Mouse (Mus musculus) heart, embryonic 14.5 days (tissue): Measurements from ENCODE around the gene Mcemp1. TPM values are rescaled to one million over a fixed set of nuclear protein-coding genes. Genes with fewer than 3 reads are reported as not detected.

Source experiments
- ATAC-seq: fragments of 200-750 bp; cut with Nextera tagmentation; 2 replicates; pipeline ENCODE4 v1.8.0; 2017; ENCODE audit warnings: low read depth, moderate TSS enrichment; ENCODE audit not compliant: insufficient number of reproducible peaks, insufficient read depth, low FRiP score
- H3K27ac ChIP-seq, 2 experiments: fragments of 200-500 bp in 1 of 2; fragments of 300-500 bp in 1 of 2; sonication (generic) in 1 of 2; replicated peaks in 1 of 2; 2 replicates each; pipeline ENCODE4 v1.5.1; 2012 to 2014; ENCODE audit warnings: low read depth in 2 of 2, low read length in 2 of 2, control low read depth in 1 of 2, mild to moderate bottlenecking in 1 of 2, mixed read lengths in 1 of 2; ENCODE audit not compliant: control insufficient read depth in 1 of 2, insufficient read depth in 1 of 2
- H3K27me3 ChIP-seq: fragments of 300-500 bp; sonication (generic); 2 replicates; pipeline ENCODE4 v1.6.1; 2014; ENCODE audit warnings: mild to moderate bottlenecking, low read length, control low read depth; ENCODE audit not compliant: control insufficient read depth, insufficient read depth
- H3K36me3 ChIP-seq: fragments of 300-500 bp; sonication (generic); 2 replicates; pipeline ENCODE4 v1.6.1; 2014; ENCODE audit warnings: mild to moderate bottlenecking, control low read depth, low read length, mixed read lengths; ENCODE audit not compliant: control insufficient read depth, insufficient read depth
- H3K4me1 ChIP-seq, 2 experiments: fragments of 200-500 bp in 1 of 2; fragments of 300-500 bp in 1 of 2; sonication (generic) in 1 of 2; 2 replicates each; pipeline ENCODE4 v1.6.1; 2012 to 2014; ENCODE audit warnings: low read length in 2 of 2, control low read depth in 1 of 2, mixed read lengths in 1 of 2; ENCODE audit not compliant: control insufficient read depth in 2 of 2, insufficient read depth in 2 of 2
- H3K4me2 ChIP-seq: fragments of 300-500 bp; sonication (generic); 2 replicates; pipeline ENCODE4 v1.6.1; 2014; ENCODE audit warnings: mild to moderate bottlenecking, low read length
- H3K4me3 ChIP-seq, 2 experiments: fragments of 200-500 bp in 1 of 2; fragments of 300-500 bp in 1 of 2; sonication (generic) in 1 of 2; 2 replicates each; pipeline ENCODE4 v1.5.1; 2012 to 2014; ENCODE audit warnings: low read length in 2 of 2, mild to moderate bottlenecking in 2 of 2, control low read depth in 1 of 2, low read depth in 1 of 2, moderate library complexity in 1 of 2; ENCODE audit not compliant: control insufficient read depth in 1 of 2, insufficient read depth in 1 of 2
- H3K9ac ChIP-seq: fragments of 300-500 bp; sonication (generic); 2 replicates; pipeline ENCODE4 v1.6.1; 2014; ENCODE audit warnings: mild to moderate bottlenecking, low read length
- H3K9me3 ChIP-seq: fragments of 300-500 bp; sonication (generic); 2 replicates; pipeline ENCODE4 v1.6.1; 2016; ENCODE audit warnings: low read length, control low read depth; ENCODE audit not compliant: control insufficient read depth
- WGBS: fragments of 180-500 bp; shearing (Covaris S2); extraction: QIAGEN DNeasy Blood & Tissue Kit; methylation state at CpG from one replicate; pipeline ENCODE4 v1.1.7; 2014; 5-methylcytosine and 5-hydroxymethylcytosine counted together
- polyA plus RNA-seq: library from polyadenylated mRNA; unstranded; fragments of >200 nt; fragmentation: Nextera tagmentation; extraction: Ambion mirVana; gene quantifications from 2 replicates; pipeline ENCODE4 v1.2.1, GENCODE M21; 2014

Mcemp1 gene
- polyA plus RNA-seq, 1 experiment from 2014 or later: 0.22 TPM

- Histone ChIP-seq H3K4me1 (no peaks in the 10 kb centered on the region), H3K36me3 (peaks cover 32% of the 10 kb centered on the region), H3K27ac (no peak overlapping the region), H3K9ac (no peak overlapping the region), H3K9me3 (no peaks in the 10 kb centered on the region), H3K4me2 (no peak overlapping the region), H3K27me3 (no peaks in the 10 kb centered on the region), H3K4me3 (no peak overlapping the region)
- 70% methylated on average over 6 of the region's 6 CpGs for WGBS
- no peak for ATAC-seq
Measured at GRCm38 (mm10) chr8:3683408-3684176, 18.0 kb downstream of the Mcemp1 start.

DNA sequence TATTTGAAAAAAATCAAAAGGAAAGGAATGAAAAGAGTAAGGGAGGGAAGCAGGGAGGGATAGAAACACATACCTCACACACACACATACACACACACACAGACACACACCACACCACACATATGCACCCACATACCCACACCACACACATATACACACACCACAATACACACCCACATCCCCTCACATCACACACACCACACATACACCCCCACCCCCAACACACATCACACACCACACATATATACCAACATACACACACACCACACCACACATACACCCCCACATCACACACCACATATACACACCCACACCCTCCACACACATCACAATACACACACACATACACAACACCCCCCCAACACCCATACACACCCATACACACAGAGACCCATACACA lies 19.0 kb downstream of the Mcemp1 start:
- Histone ChIP-seq H3K9me3 (no peaks in the 10 kb centered on the region), H3K4me1 (no peaks in the 10 kb centered on the region), H3K9ac (no peak overlapping the region), H3K36me3 (peaks cover 23% of the 10 kb centered on the region), H3K27me3 (no peaks in the 10 kb centered on the region), H3K4me3 (no peak overlapping the region), H3K27ac (no peak overlapping the region), H3K4me2 (no peak overlapping the region)
- no peak for ATAC-seq

- Histone ChIP-seq H3K36me3 (peaks cover 14% of the 10 kb centered on the region), H3K4me3 (no peak overlapping the region), H3K4me1 (no peaks in the 10 kb centered on the region), H3K9ac (no peak overlapping the region), H3K27me3 (no peaks in the 10 kb centered on the region), H3K27ac (no peak overlapping the region), H3K4me2 (no peak overlapping the region), H3K9me3 (no peaks in the 10 kb centered on the region)
- ATAC-seq: no peak
- 59% methylated on average over 5 of the region's 5 CpGs for WGBS
Measured at GRCm38 (mm10) chr8:3685422-3685821, 19.9 kb downstream of the Mcemp1 start.

GRCm38 (mm10) chr8:3687537-3687936 lies 22.0 kb downstream of the Mcemp1 start:
- no peaks in the 10 kb centered on the region for H3K9me3 ChIP-seq

DNA sequence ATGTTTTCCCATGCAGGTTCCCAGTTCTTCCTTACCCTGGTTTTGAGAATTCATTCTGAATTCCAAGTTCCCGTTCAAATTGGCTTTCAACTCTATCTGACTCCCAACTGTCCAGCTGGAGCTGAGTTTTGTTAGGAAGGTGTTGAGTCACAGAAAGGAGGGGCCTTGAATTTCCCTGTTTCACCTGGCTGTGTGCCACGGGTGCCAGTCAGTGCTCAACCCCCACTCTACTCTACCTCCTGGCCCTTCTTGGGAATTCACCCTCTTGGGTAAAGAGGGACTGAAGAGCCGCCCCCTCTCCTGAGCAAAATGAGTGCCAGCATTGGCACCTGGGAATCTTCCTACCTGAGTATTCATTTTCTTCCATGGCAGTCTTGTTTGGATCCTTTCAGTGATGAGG lies 25.2 kb downstream of the Mcemp1 start:
- H3K4me1 ChIP-seq: no peaks in the 10 kb centered on the region
- H3K9me3 ChIP-seq: no peaks in the 10 kb centered on the region
- H3K4me2 ChIP-seq: no peak overlapping the region
- no peak overlapping the region for H3K9ac ChIP-seq
- WGBS: 61% methylated on average over 3 of the region's 3 CpGs
- H3K36me3 ChIP-seq: no peaks in the 10 kb centered on the region
- ATAC-seq: no peak
- no peak overlapping the region for H3K27ac ChIP-seq
- H3K4me3 ChIP-seq: no peak overlapping the region
- H3K27me3 ChIP-seq: no peaks in the 10 kb centered on the region

More at GRCm38 (mm10) chr8:3687537-3687936, 22.0 kb downstream of the Mcemp1 start:
- Histone ChIP-seq H3K27me3 (no peaks in the 10 kb centered on the region), H3K9ac (no peak overlapping the region), H3K27ac (no peak overlapping the region), H3K4me3 (no peak overlapping the region), H3K4me1 (no peaks in the 10 kb centered on the region), H3K4me2 (no peak overlapping the region), H3K36me3 (no peaks in the 10 kb centered on the region)
- no peak for ATAC-seq
- 71% methylated on average over 6 of the region's 6 CpGs for WGBS

GRCm38 (mm10) chr8:3694121-3694520 lies 28.6 kb downstream of the Mcemp1 start, which contains the start of gene Fcer2a:
Gene Fcer2a (minus strand): TSS chr8:3694175.
- Histone ChIP-seq H3K27me3 (no peaks in the 10 kb centered on the region), H3K4me1 (no peaks in the 10 kb centered on the region), H3K4me3 (no peak within 1 kb of the TSS), H3K9me3 (no peaks in the 10 kb centered on the region), H3K9ac (no peak within 1 kb of the TSS), H3K27ac (no peak within 1 kb of the TSS), H3K36me3 (no peaks in the 10 kb centered on the region), H3K4me2 (no peak within 1 kb of the TSS)
- ATAC-seq: no peak
- WGBS: 68% methylated on average over 3 of the region's 3 CpGs

- 97% methylated on average over 1 of the region's 1 CpGs for WGBS
- Histone ChIP-seq H3K36me3 (no peaks in the 10 kb centered on the region), H3K9me3 (no peaks in the 10 kb centered on the region), H3K27me3 (no peaks in the 10 kb centered on the region), H3K4me2 (no peak overlapping the region), H3K4me3 (no peak overlapping the region), H3K27ac (no peak overlapping the region), H3K9ac (no peak overlapping the region), H3K4me1 (no peaks in the 10 kb centered on the region)
- no peak for ATAC-seq
Measured at GRCm38 (mm10) chr8:3701491-3701890, 35.9 kb downstream of the Mcemp1 start.

DNA sequence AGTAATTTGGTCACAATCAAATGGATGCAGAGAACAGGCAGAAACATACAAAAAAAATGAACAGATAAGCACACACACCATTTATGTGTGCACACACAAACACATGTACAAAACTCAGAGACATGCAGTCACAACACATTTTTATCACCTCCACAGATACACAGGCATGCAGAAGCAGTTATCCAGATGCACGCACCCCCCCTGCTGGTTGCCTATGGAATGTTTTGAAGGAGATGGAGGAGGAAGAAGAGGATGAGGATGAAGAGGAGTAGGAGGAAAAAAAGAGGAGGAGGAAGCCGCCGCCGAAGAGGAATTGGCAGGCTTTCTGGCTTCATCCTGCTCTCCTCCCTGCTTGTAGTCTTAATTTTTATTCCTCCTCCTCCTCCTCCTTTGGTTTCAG lies 40.2 kb downstream of the Mcemp1 start:
- H3K9ac ChIP-seq: no peak overlapping the region

More for the DNA sequence above, 40.2 kb downstream of the Mcemp1 start:
- Histone ChIP-seq H3K36me3 (no peaks in the 10 kb centered on the region), H3K4me1 (no peaks in the 10 kb centered on the region; a peak in 1 of 4 replicates), H3K27ac (no peak overlapping the region), H3K4me2 (no peak overlapping the region), H3K9me3 (no peaks in the 10 kb centered on the region), H3K4me3 (no peak overlapping the region), H3K27me3 (no peaks in the 10 kb centered on the region)
- no peak for ATAC-seq
- WGBS: 48% methylated on average over 4 of the region's 4 CpGs
